In genomic region chr12:102758403-102758756, GRCm38 (mm10) we compare ENCODE assay signal across 8 mouse cellular contexts. TPM values are rescaled to one million over a fixed set of nuclear protein-coding genes. Genes with fewer than 3 reads are reported as not detected.
DNase-seq lines count a peak whose midpoint lies in the region; ATAC-seq and TF ChIP-seq lines count a peak whose summit lies in the region.

Gene Gm20604 (minus strand): TSS chr12:102758672.

- H3K4me1 ChIP-seq in heart, embryonic 13.5 days, result peaks cover 40% of the 10 kb centered on the region
- H3K4me1 ChIP-seq in G1E (ENCODE audit: insufficient read depth, low read depth, low read length), result peaks cover 43% of the 10 kb centered on the region
- H3K4me1 ChIP-seq in forebrain, embryonic 15.5 days, result peaks cover 42% of the 10 kb centered on the region
- H3K4me1 ChIP-seq in limb, embryonic 10.5 days, result peaks cover 21% of the 10 kb centered on the region
- peaks cover 28% of the 10 kb centered on the region for H3K4me1 ChIP-seq in neural tube, embryonic 15.5 days

- H3K9me3 ChIP-seq in heart, embryonic 13.5 days, result no peaks in the 10 kb centered on the region
- H3K9me3 ChIP-seq in G1E (replicated peaks), result no peaks in the 10 kb centered on the region
- no peaks in the 10 kb centered on the region for H3K9me3 ChIP-seq in forebrain, embryonic 15.5 days
- no peaks in the 10 kb centered on the region for H3K9me3 ChIP-seq in limb, embryonic 10.5 days (replicated peaks)
- no peaks in the 10 kb centered on the region for H3K9me3 ChIP-seq in neural tube, embryonic 15.5 days (replicated peaks)

- under 1% methylated on average over 10 of the region's 10 CpGs for WGBS in heart, embryonic 13.5 days
- under 1% methylated on average over 10 of the region's 10 CpGs for WGBS in forebrain, embryonic 15.5 days
- 0% methylated on average over 10 of the region's 10 CpGs for WGBS in limb, embryonic 10.5 days
- under 1% methylated on average over 10 of the region's 10 CpGs for WGBS in neural tube, embryonic 15.5 days

- peak within 1 kb of the TSS; percentile 96 for H3K4me2 ChIP-seq in heart, embryonic 13.5 days
- peak within 1 kb of the TSS; percentile 87 for H3K4me2 ChIP-seq in forebrain, embryonic 15.5 days (replicated peaks)
- peak within 1 kb of the TSS; percentile 85 for H3K4me2 ChIP-seq in neural tube, embryonic 15.5 days

- DNase-seq in heart, adult 9 months (ENCODE audit: low spot score in 2 of 2), result no peak
- peak; percentile 20 for DNase-seq in G1E (ENCODE audit: low spot score)
- no peak for DNase-seq in limb, embryonic 10.5 days (ENCODE audit: low spot score)
- no peak for DNase-seq in kidney, adult 9 months
- no peak for DNase-seq in embryo, embryonic 9.5 days (ENCODE audit: extremely low spot score)

- peaks cover 18% of the 10 kb centered on the region for H3K36me3 ChIP-seq in heart, embryonic 13.5 days
- H3K36me3 ChIP-seq in G1E (replicated peaks), result peaks cover 53% of the 10 kb centered on the region
- H3K36me3 ChIP-seq in forebrain, embryonic 15.5 days, result peaks cover 8% of the 10 kb centered on the region; the same call in 1 of the 2 replicates
- H3K36me3 ChIP-seq in limb, embryonic 10.5 days, result peaks cover 41% of the 10 kb centered on the region
- no peaks in the 10 kb centered on the region for H3K36me3 ChIP-seq in neural tube, embryonic 15.5 days

- no peaks in the 10 kb centered on the region for H3K27me3 ChIP-seq in heart, embryonic 13.5 days (replicated peaks)
- no peaks in the 10 kb centered on the region for H3K27me3 ChIP-seq in G1E (ENCODE audit: insufficient read depth, low read length)
- no peaks in the 10 kb centered on the region for H3K27me3 ChIP-seq in forebrain, embryonic 15.5 days
- no peaks in the 10 kb centered on the region for H3K27me3 ChIP-seq in limb, embryonic 10.5 days (ENCODE audit: low read depth, poor library complexity, severe bottlenecking)
- H3K27me3 ChIP-seq in neural tube, embryonic 15.5 days (replicated peaks), result no peaks in the 10 kb centered on the region

- TF ChIP-seq CTCF in G1E (IDR thresholded peaks at IDR 0.05; ENCODE audit: low read depth, low read length), result no peak

- ATAC-seq in heart, embryonic 13.5 days (ENCODE audit: extremely low read depth, insufficient number of reproducible peaks, low FRiP score, low TSS enrichment), result no peak
- no peak for ATAC-seq in G1E (ENCODE audit: extremely low read depth, insufficient number of reproducible peaks, low FRiP score, poor library complexity, severe bottlenecking)
- no peak for ATAC-seq in forebrain, embryonic 15.5 days (replicated peaks)
- no peak for ATAC-seq in neural tube, embryonic 15.5 days (ENCODE audit: low FRiP score)

- peak within 1 kb of the TSS; percentile 95 for H3K9ac ChIP-seq in heart, embryonic 13.5 days
- H3K9ac ChIP-seq in forebrain, embryonic 15.5 days (replicated peaks), result peak within 1 kb of the TSS; percentile 87
- peak within 1 kb of the TSS; percentile 69 for H3K9ac ChIP-seq in neural tube, embryonic 15.5 days (replicated peaks)

- H3K4me3 ChIP-seq in heart, embryonic 13.5 days, result peak within 1 kb of the TSS; percentile 80
- H3K4me3 ChIP-seq in G1E (ENCODE audit: low read depth, low read length), result peak within 1 kb of the TSS; percentile 86
- peak within 1 kb of the TSS; percentile 94 for H3K4me3 ChIP-seq in forebrain, embryonic 15.5 days
- H3K4me3 ChIP-seq in limb, embryonic 10.5 days, result peak within 1 kb of the TSS; percentile 92
- H3K4me3 ChIP-seq in neural tube, embryonic 15.5 days (replicated peaks), result peak within 1 kb of the TSS; percentile 93

- peak within 1 kb of the TSS; percentile 92 for H3K27ac ChIP-seq in heart, embryonic 13.5 days (replicated peaks)
- H3K27ac ChIP-seq in forebrain, embryonic 15.5 days (replicated peaks), result peak within 1 kb of the TSS; percentile 83
- H3K27ac ChIP-seq in limb, embryonic 10.5 days, result peak within 1 kb of the TSS; percentile 93
- H3K27ac ChIP-seq in neural tube, embryonic 15.5 days (replicated peaks), result peak within 1 kb of the TSS; percentile 90

RNA-seq across cellular contexts. Expression of gene Gm20604, which starts in this region (rescaled TPM):
- 17.8 and 18.1 TPM in 2 replicates for polyA plus RNA-seq in heart, embryonic 13.5 days (2015; fragmentation: Nextera tagmentation; extraction: Ambion mirVana)
- 17.5 and 17.6 TPM in 2 replicates for total RNA-seq in G1E (2014; fragmentation: Nextera tagmentation)
- 13.9 TPM in 2 replicates for total RNA-seq in G1E (2017)
- 3.9 and 4.4 TPM in 2 replicates for polyA plus RNA-seq in G1E (2012)
- 37.6 and 37.8 TPM in 2 replicates for polyA plus RNA-seq in forebrain, embryonic 15.5 days (2015; fragmentation: Nextera tagmentation; extraction: Ambion mirVana)
- polyA plus RNA-seq in limb, embryonic 10.5 days (2016; fragmentation: Nextera tagmentation; extraction: Ambion mirVana), result 29.5 and 33.8 TPM in 2 replicates
- 48.6 TPM in 2 replicates for polyA plus RNA-seq in neural tube, embryonic 15.5 days (2015; fragmentation: Nextera tagmentation; extraction: Ambion mirVana)
